8 mouse cellular contexts compared by ENCODE assay signal in genomic region chr13:12461730-12462119, GRCm38 (mm10). TPM values are rescaled to one million over a fixed set of nuclear protein-coding genes. Genes with fewer than 3 reads are reported as not detected.
DNase-seq lines count a peak whose midpoint lies in the region; ATAC-seq and TF ChIP-seq lines count a peak whose summit lies in the region.

No protein-coding gene starts in this region.

- H3K4me1 ChIP-seq in erythroblast, embryonic 14.5 days (ENCODE audit: control insufficient read depth): peaks cover 23% of the 10 kb centered on the region
- H3K4me1 ChIP-seq in thymus, adult 2 months (replicated peaks; ENCODE audit: control insufficient read depth, insufficient read depth, low read length): 0 out of 2 replicates have a peak, but pooled peaks cover 8% of the 10 kb centered on the region
- H3K4me1 ChIP-seq in neural tube, embryonic 15.5 days: peaks cover 17% of the 10 kb centered on the region

- H3K4me3 ChIP-seq in erythroblast, embryonic 14.5 days (replicated peaks): peak overlapping the region; percentile 82
- H3K4me3 ChIP-seq in thymus, adult 2 months (ENCODE audit: control insufficient read depth, insufficient read depth, low read length): peak overlapping the region; percentile 90
- H3K4me3 ChIP-seq in neural tube, embryonic 15.5 days (replicated peaks): peak overlapping the region; percentile 55

- DNase-seq in thymus, adult 2 months: no peak
- DNase-seq in thymus, postnatal 36 days: no peak
- peak; percentile 27 for DNase-seq in large intestine, adult 2 months (ENCODE audit: low read depth, low spot score)
- DNase-seq in spleen, postnatal 10 days (ENCODE audit: low spot score in 2 of 2): no peak
- no peak for DNase-seq in adrenal gland, postnatal 10 days

- no peak for TF ChIP-seq CTCF in thymus, adult 2 months (IDR thresholded peaks at IDR 0.05; ENCODE audit: borderline replicate concordance, control insufficient read depth, extremely low read depth, insufficient read depth, low read length, poor library complexity)

- H3K27me3 ChIP-seq in erythroblast, embryonic 14.5 days (ENCODE audit: control insufficient read depth): no peaks in the 10 kb centered on the region
- H3K27me3 ChIP-seq in thymus, adult 2 months (ENCODE audit: control insufficient read depth, insufficient read depth, low read length): no peaks in the 10 kb centered on the region
- no peaks in the 10 kb centered on the region for H3K27me3 ChIP-seq in neural tube, embryonic 15.5 days (replicated peaks)

- no peak for ATAC-seq in erythroblast, adult 5-6 weeks (replicated peaks; ENCODE audit: low FRiP score, poor library complexity, severe bottlenecking)
- peak; percentile 56 for ATAC-seq in neural tube, embryonic 15.5 days (ENCODE audit: low FRiP score)

- peak overlapping the region; percentile 59 for H3K9ac ChIP-seq in neural tube, embryonic 15.5 days (replicated peaks)

- peaks cover 14% of the 10 kb centered on the region for H3K36me3 ChIP-seq in erythroblast, embryonic 14.5 days (ENCODE audit: control insufficient read depth)
- 0 out of 2 replicates have a peak, but pooled peaks cover 4% of the 10 kb centered on the region for H3K36me3 ChIP-seq in thymus, adult 2 months (ENCODE audit: control insufficient read depth, insufficient read depth, low read length)
- H3K36me3 ChIP-seq in neural tube, embryonic 15.5 days: no peaks in the 10 kb centered on the region; the same call in 1 of the 2 replicates

- no peak for TF ChIP-seq POLR2A in thymus, adult 2 months (IDR thresholded peaks at IDR 0.05; ENCODE audit: control insufficient read depth, extremely low read depth, insufficient read depth, low read length, poor library complexity)

- peak overlapping the region; percentile 84 for H3K4me2 ChIP-seq in neural tube, embryonic 15.5 days

- WGBS in thymus, adult 2 months: 9% methylated on average over 7 of the region's 7 CpGs
- WGBS in large intestine, adult 2 months: 2% methylated on average over 7 of the region's 7 CpGs
- WGBS in neural tube, embryonic 15.5 days: 4% methylated on average over 7 of the region's 7 CpGs

- no peaks in the 10 kb centered on the region for H3K9me3 ChIP-seq in erythroblast, embryonic 14.5 days (ENCODE audit: control insufficient read depth, low read length)
- H3K9me3 ChIP-seq in neural tube, embryonic 15.5 days (replicated peaks): no peaks in the 10 kb centered on the region

- no peak overlapping the region for H3K27ac ChIP-seq in thymus, adult 2 months (ENCODE audit: control insufficient read depth, insufficient read depth, low read length)
- H3K27ac ChIP-seq in neural tube, embryonic 15.5 days (replicated peaks): peak overlapping the region; percentile 70

RNA-seq across cellular contexts. Expression of gene Lgals8, which starts 3.0 kb away (rescaled TPM):
- polyA plus RNA-seq in erythroblast, embryonic 14.5 days (2012): 0.10 and 0.15 TPM in 2 replicates
- 10.9 and 13.3 TPM in 2 replicates for total RNA-seq in erythroblast, adult 5-6 weeks (2015; ENCODE audit: low replicate concordance)
- 11.7 and 15.3 TPM in 2 replicates for total RNA-seq in erythroblast, adult 5-6 weeks (2017; ENCODE audit: low replicate concordance)
- polyA plus RNA-seq in thymus, adult 2 months (2012; rRNA removed): 35.9 and 37.6 TPM in 2 replicates
- 29.1 and 48.6 TPM in 2 replicates for polyA plus RNA-seq in large intestine, adult 2 months (2012; rRNA removed)
- polyA plus RNA-seq in neural tube, embryonic 15.5 days (2015; fragmentation: Nextera tagmentation; extraction: Ambion mirVana): 26.6 and 31.5 TPM in 2 replicates
- 10 to 100 TPM; 60.6 to 65.3 TPM for total RNA-seq in adrenal gland, postnatal 10 days (2021)

RNA-seq across cellular contexts. Expression of gene Edaradd, which starts 58.5 kb away (rescaled TPM):
- polyA plus RNA-seq in erythroblast, embryonic 14.5 days (2012): not detected in 2 replicates
- total RNA-seq in erythroblast, adult 5-6 weeks (2015; ENCODE audit: low replicate concordance): not detected in 2 replicates
- not detected in 2 replicates for total RNA-seq in erythroblast, adult 5-6 weeks (2017; ENCODE audit: low replicate concordance)
- polyA plus RNA-seq in thymus, adult 2 months (2012; rRNA removed): 9.6 and 9.8 TPM in 2 replicates
- polyA plus RNA-seq in large intestine, adult 2 months (2012; rRNA removed): 0.20 and 0.33 TPM in 2 replicates
- 1.8 and 3.9 TPM in 2 replicates for polyA plus RNA-seq in neural tube, embryonic 15.5 days (2015; fragmentation: Nextera tagmentation; extraction: Ambion mirVana)
- under 1 TPM; 0.21 to 0.36 TPM for total RNA-seq in adrenal gland, postnatal 10 days (2021)

Comparison
In these comparisons a context has a peak if more than half of its experiments do, and no peak if none do; other contexts are left out.
1. RNA of gene Lgals8, which starts 3.0 kb away (polyA plus RNA-seq): 35.9 to 37.6 TPM in thymus, adult 2 months, 29.1 to 48.6 TPM in large intestine, adult 2 months and 26.6 to 31.5 TPM in neural tube, embryonic 15.5 days; 0.10 to 0.15 TPM in erythroblast, embryonic 14.5 days; every median in the first group is over 10 times any median in the second.
2. Peak in every context shown above with its lines, with median percentiles within 50 percentile points of each other: H3K4me3 ChIP-seq.